Mouse (Mus musculus): ENCODE measurements around the gene Gm11214. TPM values are rescaled to one million over a fixed set of nuclear protein-coding genes. Genes with fewer than 3 reads are reported as not detected.
A peak's percentile ranks its signal among the peaks of the same experiment; 100 is the strongest.

Gm11214 gene
- polyA plus RNA-seq, 1 experiment from 2014 or later: not detected

DNA sequence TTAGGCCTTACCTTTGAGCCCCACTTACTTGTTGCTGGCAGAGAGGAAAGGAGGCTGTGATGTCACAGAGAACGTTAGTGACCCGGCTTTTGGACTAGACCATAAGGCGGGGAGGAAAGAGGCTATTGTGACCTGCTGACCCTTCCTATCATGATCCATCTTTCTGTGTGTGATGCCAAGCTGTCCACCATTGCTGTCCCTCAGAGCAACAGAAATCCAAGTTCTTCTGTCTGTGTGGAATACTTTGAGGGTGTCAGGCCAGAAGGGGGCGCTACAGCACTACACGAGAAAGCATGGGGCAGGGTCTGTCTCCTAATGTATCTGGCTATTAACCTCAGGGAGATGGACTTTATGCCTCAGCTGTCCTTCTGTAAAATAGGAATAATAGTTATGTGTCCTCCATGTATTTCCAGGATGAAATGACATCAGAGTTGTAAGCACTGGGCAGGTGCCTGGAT is 40.8 kb downstream of the Gm11214 start, which contains the start of gene Tex48:
TSS of gene Tex48 (minus strand) at position 51 of the 458 bp plus-strand sequence.
- ATAC-seq (no peak), DNase-seq (ENCODE audit: low spot score) (peak; percentile 18)
- H3K36me3 ChIP-seq (ENCODE audit: insufficient read depth, low read length): no peaks in the 10 kb centered on the region
- TF ChIP-seq CTCF (IDR thresholded peaks at IDR 0.05) (peak; percentile 67), EP300 (IDR thresholded peaks at IDR 0.05) (no peak)
- no peaks in the 10 kb centered on the region for H3K27me3 ChIP-seq (replicated peaks; ENCODE audit: insufficient read depth, low read length)
- 43% methylated on average over 5 of the region's 5 CpGs for WGBS
- no peaks in the 10 kb centered on the region for H3K4me1 ChIP-seq (ENCODE audit: insufficient read depth, low read depth, low read length)
- no peak within 1 kb of the TSS for H3K9ac ChIP-seq (replicated peaks; ENCODE audit: low read depth)
- no peaks in the 10 kb centered on the region for H3K9me3 ChIP-seq (ENCODE audit: low read length)
- H3K27ac ChIP-seq (ENCODE audit: low read length): no peak within 1 kb of the TSS
- H3K4me3 ChIP-seq (ENCODE audit: low read depth, low read length): no peak within 1 kb of the TSS
- no peak within 1 kb of the TSS for H3K4me2 ChIP-seq (replicated peaks; ENCODE audit: low read depth, low read length)

DNA sequence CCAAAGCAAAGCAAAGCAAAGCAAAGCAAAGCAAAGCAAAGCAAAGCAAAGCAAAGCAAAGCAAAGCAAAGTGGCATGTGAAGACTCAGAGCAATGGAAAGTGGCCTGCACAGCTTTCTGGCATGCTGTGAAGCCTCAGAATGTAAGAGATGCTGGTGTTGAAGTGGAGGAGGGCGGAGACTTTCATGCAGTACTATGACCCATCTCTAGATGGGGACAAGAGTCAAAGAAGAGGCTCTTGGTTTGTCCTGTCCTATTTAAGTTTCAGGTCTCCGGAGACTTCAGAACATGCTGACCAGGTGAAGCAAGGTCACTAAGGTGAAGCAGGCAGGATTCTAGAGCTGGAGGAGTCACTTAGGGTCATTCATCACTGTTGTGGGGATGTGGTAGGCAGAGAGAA is 41.3 kb downstream of the Gm11214 start:
- Histone ChIP-seq H3K4me1 (ENCODE audit: insufficient read depth, low read depth, low read length) (no peaks in the 10 kb centered on the region), H3K4me2 (replicated peaks; ENCODE audit: low read depth, low read length) (no peak overlapping the region), H3K4me3 (ENCODE audit: low read depth, low read length) (no peak overlapping the region), H3K27ac (ENCODE audit: low read length) (no peak overlapping the region), H3K9me3 (ENCODE audit: low read length) (no peaks in the 10 kb centered on the region), H3K9ac (replicated peaks; ENCODE audit: low read depth) (no peak overlapping the region), H3K36me3 (ENCODE audit: insufficient read depth, low read length) (no peaks in the 10 kb centered on the region), H3K27me3 (replicated peaks; ENCODE audit: insufficient read depth, low read length) (no peaks in the 10 kb centered on the region)
- peak; percentile 9 for DNase-seq (ENCODE audit: low spot score)
- TF ChIP-seq CTCF (IDR thresholded peaks at IDR 0.05): 0 out of 2 replicates have a peak, but pooled peaks have one; percentile 5
- no peak for TF ChIP-seq EP300 (IDR thresholded peaks at IDR 0.05)
- 71% methylated on average over 2 of the region's 2 CpGs for WGBS
- ATAC-seq: no peak

Other genes with a start within 250 kb of the Gm11214 start
- gene Whrn, start 167.4 kb downstream of the Gm11214 start, polyA plus RNA-seq (2015; fragmentation: Nextera tagmentation; extraction: Ambion mirVana): 1.7 and 1.9 TPM in 2 replicates
- gene Atp6v1g1, start 118.6 kb downstream of the Gm11214 start, polyA plus RNA-seq (2015; fragmentation: Nextera tagmentation; extraction: Ambion mirVana): 364 and 369 TPM in 2 replicates
- gene Tmem268, start 104.6 kb downstream of the Gm11214 start, polyA plus RNA-seq (2015; fragmentation: Nextera tagmentation; extraction: Ambion mirVana): 10.9 and 11.6 TPM in 2 replicates
- not detected in 2 replicates for gene Gm11213, start 58.1 kb downstream of the Gm11214 start, polyA plus RNA-seq (2015; fragmentation: Nextera tagmentation; extraction: Ambion mirVana)
- not detected in 2 replicates for gene Tex48, start 41.0 kb downstream of the Gm11214 start, polyA plus RNA-seq (2015; fragmentation: Nextera tagmentation; extraction: Ambion mirVana)
- gene Tnfsf15, start 81.7 kb upstream of the Gm11214 start, polyA plus RNA-seq (2015; fragmentation: Nextera tagmentation; extraction: Ambion mirVana): 1.0 and 1.4 TPM in 2 replicates
- 0.10 TPM in 1 of 2 replicates, not detected in the other for gene Tnfsf8, start 198.0 kb upstream of the Gm11214 start, polyA plus RNA-seq (2015; fragmentation: Nextera tagmentation; extraction: Ambion mirVana)

Measured in lung, postnatal 0 days (tissue).